Mouse (Mus musculus) small intestine, adult 2 months (tissue): ENCODE measurements around the gene Btla.

Source experiments
- CTCF ChIP-seq: fragments of 200-500 bp; IDR thresholded peaks from 2 replicates; pipeline ENCODE4 v1.5.1; 2012; ENCODE audit warnings: low read depth, mild to moderate bottlenecking, control low read depth, inconsistent platforms, low read length, moderate library complexity, mixed read lengths; ENCODE audit not compliant: insufficient replicate concordance, insufficient read length; ENCODE audit errors: extremely low read depth
- POLR2A ChIP-seq: fragments of 200-500 bp; IDR thresholded peaks from 2 replicates; pipeline ENCODE4 v1.6.1; 2012; ENCODE audit warnings: low read depth, mild to moderate bottlenecking, control low read depth, inconsistent platforms, low read length, moderate library complexity

DNA sequence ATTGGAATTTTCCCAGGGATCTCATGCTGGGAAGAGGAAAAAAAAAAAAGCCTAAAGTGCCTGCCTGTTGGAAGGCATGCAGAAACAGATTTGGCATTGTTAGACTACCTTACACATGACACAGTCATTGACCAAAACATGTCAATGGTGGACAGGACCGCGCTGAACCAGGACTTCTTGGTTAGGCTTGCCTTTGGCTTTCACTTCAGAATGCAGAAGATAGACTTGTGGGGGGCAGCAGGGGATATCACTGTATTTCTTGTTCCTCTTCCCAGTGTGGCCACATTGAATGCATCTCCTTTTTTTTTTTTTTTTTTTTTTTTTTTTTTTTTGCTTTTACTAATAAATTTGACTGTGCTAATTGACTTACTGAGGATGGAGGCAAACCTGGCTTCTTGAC, 22.7 kb upstream of the Btla start:
- TF ChIP-seq POLR2A, result no peak
- no peak for TF ChIP-seq CTCF
